Comparison of ENCODE assay signal across 10 mouse cellular contexts in the genomic region with DNA sequence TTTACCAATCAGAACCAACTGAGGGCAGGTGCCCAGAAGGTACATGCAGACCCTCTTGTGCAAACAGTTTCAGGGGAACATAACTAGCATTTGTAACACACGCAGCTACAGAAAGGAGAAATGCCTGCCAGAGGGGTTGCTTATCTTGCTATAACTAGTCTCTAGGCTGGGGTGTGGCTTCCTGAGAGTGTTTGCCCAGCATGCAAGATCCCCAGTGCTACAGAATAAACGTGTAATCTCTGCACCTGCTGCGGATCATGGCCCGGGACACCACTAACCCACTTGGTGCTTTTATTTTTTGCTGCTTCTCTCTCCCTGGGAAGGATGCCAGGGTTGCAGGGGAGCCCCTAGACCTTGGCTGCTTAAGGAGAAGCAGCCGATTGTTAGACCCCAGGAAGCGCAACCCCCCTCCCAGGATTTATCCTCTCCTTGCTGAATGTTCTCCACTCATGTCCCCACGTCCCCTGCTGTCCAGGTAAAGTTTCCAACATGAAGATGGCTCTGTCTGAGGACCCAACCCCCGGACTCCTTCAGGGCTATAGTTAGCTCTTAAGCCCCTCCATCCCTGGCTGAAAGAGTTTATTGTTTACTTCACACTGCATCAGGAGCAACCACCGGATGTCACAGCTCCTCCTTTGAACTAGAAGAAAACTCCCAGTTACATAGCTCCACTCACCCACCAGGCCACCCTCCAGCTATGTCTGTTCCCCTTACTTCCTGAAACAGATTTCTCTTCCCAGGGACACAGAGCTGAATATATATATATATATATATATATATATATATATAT. TPM values are rescaled to one million over a fixed set of nuclear protein-coding genes. Genes with fewer than 3 reads are reported as not detected.
DNase-seq lines count a peak whose midpoint lies in the region; ATAC-seq and TF ChIP-seq lines count a peak whose summit lies in the region.
"Had no signal": no experiment of that assay in that cellular context is flagged by ENCODE, and none has a peak within 500 bp of the region (broad histone marks: within the 10 kb centered on the region; RNA-seq: fewer than 3 reads in every experiment).

No protein-coding gene starts in this region.

- no peak overlapping the region for H3K9ac ChIP-seq in kidney, postnatal 0 days (ENCODE audit: low read depth, low read length)
- no peak overlapping the region for H3K9ac ChIP-seq in kidney, embryonic 15.5 days
- 0 out of 2 replicates have a peak overlapping the region, but pooled peaks have one; percentile 17 for H3K9ac ChIP-seq in heart, embryonic 15.5 days
- H3K9ac ChIP-seq: embryonic facial prominence, embryonic 15.5 days; limb, embryonic 15.5 days had no signal

- intact Hi-C loops in left cerebral cortex, postnatal 10 days (cut with DNase I) = loop anchor here (10.0 kb wide), 1 partner anchor 1459 kb away; no protein-coding TSS in a partner anchor

- no peak for TF ChIP-seq CTCF in kidney, postnatal 0 days (IDR thresholded peaks at IDR 0.05; ENCODE audit: low read depth)

- no peak for DNase-seq in kidney, postnatal 0 days (ENCODE audit: low spot score)
- DNase-seq in lung, postnatal 10 days = peak; percentile 33
- DNase-seq in thymus, postnatal 25 days = peak; percentile 50
- DNase-seq in left cerebral cortex, postnatal 10 days (ENCODE audit: extremely low spot score in 1 of 2, low spot score in 2 of 2) = no peak
- DNase-seq in layer of hippocampus, adult 18-20 months (ENCODE audit: low spot score in 2 of 2) = no peak
- DNase-seq in cerebellum, adult 18-20 months = no peak

- H3K4me3 ChIP-seq in kidney, postnatal 0 days (replicated peaks; ENCODE audit: low read depth, low read length) = no peak overlapping the region
- no peak overlapping the region for H3K4me3 ChIP-seq in kidney, embryonic 15.5 days (replicated peaks)
- H3K4me3 ChIP-seq in heart, embryonic 15.5 days = peak overlapping the region; percentile 21; the same call in 1 of the 2 replicates
- H3K4me3 ChIP-seq: embryonic facial prominence, embryonic 15.5 days; limb, embryonic 15.5 days had no signal

- 0 out of 2 replicates have a peak overlapping the region, but pooled peaks have one; percentile 15 for H3K27ac ChIP-seq in kidney, postnatal 0 days
- no peak overlapping the region for H3K27ac ChIP-seq in kidney, embryonic 15.5 days
- peak overlapping the region; percentile 80 for H3K27ac ChIP-seq in heart, embryonic 15.5 days
- H3K27ac ChIP-seq: embryonic facial prominence, embryonic 15.5 days; limb, embryonic 15.5 days had no signal

- 33% methylated on average over 9 of the region's 9 CpGs for WGBS in kidney, postnatal 0 days
- 44% methylated on average over 9 of the region's 9 CpGs for WGBS in kidney, embryonic 15.5 days
- 20% methylated on average over 9 of the region's 9 CpGs for WGBS in heart, embryonic 15.5 days

- H3K9me3 ChIP-seq in kidney, postnatal 0 days (replicated peaks; ENCODE audit: low read length) = no peaks in the 10 kb centered on the region
- H3K9me3 ChIP-seq in kidney, embryonic 15.5 days (replicated peaks) = no peaks in the 10 kb centered on the region
- H3K9me3 ChIP-seq in heart, embryonic 15.5 days (replicated peaks) = no peaks in the 10 kb centered on the region
- H3K9me3 ChIP-seq: embryonic facial prominence, embryonic 15.5 days; limb, embryonic 15.5 days had no signal

- H3K4me1 ChIP-seq in kidney, postnatal 0 days (replicated peaks; ENCODE audit: insufficient read depth, low read length) = peaks cover 25% of the 10 kb centered on the region
- peaks cover 46% of the 10 kb centered on the region for H3K4me1 ChIP-seq in kidney, embryonic 15.5 days
- peaks cover 61% of the 10 kb centered on the region for H3K4me1 ChIP-seq in heart, embryonic 15.5 days (replicated peaks)

- ATAC-seq in kidney, postnatal 0 days (replicated peaks; ENCODE audit: low FRiP score, low read depth) = no peak
- no peak for ATAC-seq in kidney, embryonic 15.5 days (replicated peaks; ENCODE audit: low FRiP score)
- no peak; the same call in 1 of the 2 replicates for ATAC-seq in heart, embryonic 15.5 days (replicated peaks; ENCODE audit: insufficient number of reproducible peaks, insufficient read depth, low FRiP score, low read depth)

- no peaks in the 10 kb centered on the region for H3K36me3 ChIP-seq in kidney, postnatal 0 days (ENCODE audit: insufficient read depth, low read length)
- no peaks in the 10 kb centered on the region for H3K36me3 ChIP-seq in kidney, embryonic 15.5 days
- H3K36me3 ChIP-seq in heart, embryonic 15.5 days = peaks cover 31% of the 10 kb centered on the region; the same call in 1 of the 2 replicates
- H3K36me3 ChIP-seq: embryonic facial prominence, embryonic 15.5 days; limb, embryonic 15.5 days had no signal

- no peak overlapping the region for H3K4me2 ChIP-seq in kidney, postnatal 0 days (ENCODE audit: low read length)
- H3K4me2 ChIP-seq in kidney, embryonic 15.5 days = no peak overlapping the region
- peak overlapping the region; percentile 46 for H3K4me2 ChIP-seq in heart, embryonic 15.5 days
- H3K4me2 ChIP-seq: embryonic facial prominence, embryonic 15.5 days; limb, embryonic 15.5 days had no signal

- H3K27me3 ChIP-seq in kidney, postnatal 0 days (ENCODE audit: insufficient read depth, low read length) = no peaks in the 10 kb centered on the region
- H3K27me3 ChIP-seq in kidney, embryonic 15.5 days = no peaks in the 10 kb centered on the region
- H3K27me3 ChIP-seq in heart, embryonic 15.5 days = no peaks in the 10 kb centered on the region
- H3K27me3 ChIP-seq: embryonic facial prominence, embryonic 15.5 days; limb, embryonic 15.5 days had no signal

RNA-seq across cellular contexts. Expression of a gene that starts 6.7 kb away (rescaled TPM):
- polyA plus RNA-seq in kidney, postnatal 0 days (2015; fragmentation: Nextera tagmentation; extraction: Ambion mirVana) = 0.80 and 0.93 TPM in 2 replicates
- polyA plus RNA-seq in kidney, embryonic 15.5 days (2015; fragmentation: Nextera tagmentation; extraction: Ambion mirVana) = 4.2 and 6.9 TPM in 2 replicates
- polyA plus RNA-seq in heart, embryonic 15.5 days (2015; fragmentation: Nextera tagmentation; extraction: Ambion mirVana) = 177 and 212 TPM in 2 replicates
- under 1 TPM; 0.24 TPM for total RNA-seq in left cerebral cortex, postnatal 10 days (2021)
- total RNA-seq in layer of hippocampus, adult 18-20 months (2021) = not detected

RNA-seq across cellular contexts. Expression of a gene that starts 16.2 kb away (rescaled TPM):
- 77.5 and 82.6 TPM in 2 replicates for polyA plus RNA-seq in kidney, postnatal 0 days (2015; fragmentation: Nextera tagmentation; extraction: Ambion mirVana)
- 72.4 and 74.9 TPM in 2 replicates for polyA plus RNA-seq in kidney, embryonic 15.5 days (2015; fragmentation: Nextera tagmentation; extraction: Ambion mirVana)
- 33.5 and 40.2 TPM in 2 replicates for polyA plus RNA-seq in heart, embryonic 15.5 days (2015; fragmentation: Nextera tagmentation; extraction: Ambion mirVana)
- 10 to 100 TPM; 10.7 to 10.9 TPM for total RNA-seq in left cerebral cortex, postnatal 10 days (2021)
- total RNA-seq in layer of hippocampus, adult 18-20 months (2021) = 10 to 100 TPM; 13.7 to 14.1 TPM

RNA-seq across cellular contexts. Expression of a gene that starts 16.3 kb away (rescaled TPM):
- polyA plus RNA-seq in kidney, postnatal 0 days (2015; fragmentation: Nextera tagmentation; extraction: Ambion mirVana) = 8.0 and 8.1 TPM in 2 replicates
- polyA plus RNA-seq in kidney, embryonic 15.5 days (2015; fragmentation: Nextera tagmentation; extraction: Ambion mirVana) = 15.8 and 17.8 TPM in 2 replicates
- polyA plus RNA-seq in heart, embryonic 15.5 days (2015; fragmentation: Nextera tagmentation; extraction: Ambion mirVana) = 8.9 and 10.5 TPM in 2 replicates
- total RNA-seq in left cerebral cortex, postnatal 10 days (2021) = 10 to 100 TPM; 33.3 to 34.3 TPM
- total RNA-seq in layer of hippocampus, adult 18-20 months (2021) = 10 to 100 TPM; 28.4 to 31.7 TPM

RNA-seq across cellular contexts. Expression of a gene that starts 25.3 kb away (rescaled TPM):
- 0.62 and 1.2 TPM in 2 replicates for polyA plus RNA-seq in kidney, postnatal 0 days (2015; fragmentation: Nextera tagmentation; extraction: Ambion mirVana)
- polyA plus RNA-seq in kidney, embryonic 15.5 days (2015; fragmentation: Nextera tagmentation; extraction: Ambion mirVana) = 2.4 and 4.1 TPM in 2 replicates
- polyA plus RNA-seq in heart, embryonic 15.5 days (2015; fragmentation: Nextera tagmentation; extraction: Ambion mirVana) = 7.7 and 8.3 TPM in 2 replicates
- not detected for total RNA-seq in left cerebral cortex, postnatal 10 days (2021)
- total RNA-seq in layer of hippocampus, adult 18-20 months (2021) = not detected

RNA-seq across cellular contexts. Expression of a gene that starts 28.7 kb away (rescaled TPM):
- polyA plus RNA-seq in kidney, postnatal 0 days (2015; fragmentation: Nextera tagmentation; extraction: Ambion mirVana) = 3.6 and 3.9 TPM in 2 replicates
- polyA plus RNA-seq in kidney, embryonic 15.5 days (2015; fragmentation: Nextera tagmentation; extraction: Ambion mirVana) = 5.6 and 5.7 TPM in 2 replicates
- polyA plus RNA-seq in heart, embryonic 15.5 days (2015; fragmentation: Nextera tagmentation; extraction: Ambion mirVana) = 0.33 and 0.84 TPM in 2 replicates
- total RNA-seq in left cerebral cortex, postnatal 10 days (2021) = under 1 TPM; 0.15 to 0.26 TPM
- under 1 TPM; 0.56 to 0.92 TPM for total RNA-seq in layer of hippocampus, adult 18-20 months (2021)
- polyA plus RNA-seq: embryonic facial prominence, embryonic 15.5 days had no signal

Comparison
In these comparisons a context has a peak if more than half of its experiments do, and no peak if none do; other contexts are left out.
1. DNase-seq: peak in lung, postnatal 10 days (single experiment) and thymus, postnatal 25 days (single experiment); none in kidney, postnatal 0 days (single experiment), left cerebral cortex, postnatal 10 days (0 of 2), layer of hippocampus, adult 18-20 months (0 of 2) and cerebellum, adult 18-20 months (0 of 2).
2. RNA of a gene that starts 6.7 kb away (polyA plus RNA-seq): 177 to 212 TPM in heart, embryonic 15.5 days; 4.2 to 6.9 TPM in kidney, embryonic 15.5 days and 0.80 to 0.93 TPM in kidney, postnatal 0 days; every median in the first group is over 10 times any median in the second.